Mouse (Mus musculus): ENCODE results near the gene Dll4.

- TF ChIP-seq CTCF (IDR thresholded peaks at IDR 0.05; ENCODE audit: low read depth), result no peak
- no peak for TF ChIP-seq EP300 (IDR thresholded peaks at IDR 0.05; ENCODE audit: low read depth)
Measured at GRCm38 (mm10) chr2:119320571-119320970, 5.0 kb upstream of the Dll4 start.
